Mouse (Mus musculus): Measurements from ENCODE around the gene Plcg2. TPM values are rescaled to one million over a fixed set of nuclear protein-coding genes. Genes with fewer than 3 reads are reported as not detected.

Gene Plcg2
- polyA plus RNA-seq, 2 experiments, result 3.2 to 3.6 TPM

- ATAC-seq (ENCODE audit: low FRiP score, low read depth) (no peak), DNase-seq (ENCODE audit: low spot score) (no peak)
- no peaks in the 10 kb centered on the region for H3K4me1 ChIP-seq (ENCODE audit: control insufficient read depth, insufficient read depth, low read length)
- H3K4me3 ChIP-seq (replicated peaks; ENCODE audit: low read length), result no peak overlapping the region
- TF ChIP-seq POLR2A (IDR thresholded peaks at IDR 0.05; ENCODE audit: borderline replicate concordance, extremely low read depth, insufficient read depth, insufficient read length), result no peak
- H3K4me2 ChIP-seq (replicated peaks; ENCODE audit: low read depth, low read length, severe bottlenecking), result no peak overlapping the region
- H3K9ac ChIP-seq (ENCODE audit: low read depth, low read length, severe bottlenecking), result no peak overlapping the region
- no peaks in the 10 kb centered on the region for H3K36me3 ChIP-seq (ENCODE audit: control insufficient read depth, insufficient read depth, low read length)
- no peak overlapping the region for H3K27ac ChIP-seq (replicated peaks; ENCODE audit: low read depth, low read length)
- no peaks in the 10 kb centered on the region for H3K27me3 ChIP-seq (ENCODE audit: control insufficient read depth, insufficient read depth, low read length)
- WGBS, result 68% methylated on average over 5 of the region's 5 CpGs
- no peaks in the 10 kb centered on the region for H3K9me3 ChIP-seq (ENCODE audit: control insufficient read depth, low read length)
Measured at GRCm38 (mm10) chr8:117529177-117529576, 31.1 kb downstream of the Plcg2 start.

- WGBS, result 86% methylated on average over 15 of the region's 15 CpGs
- Histone ChIP-seq H3K4me3 (replicated peaks; ENCODE audit: low read length) (no peak overlapping the region), H3K9me3 (ENCODE audit: control insufficient read depth, low read length) (no peaks in the 10 kb centered on the region), H3K27ac (replicated peaks; ENCODE audit: low read depth, low read length) (no peak overlapping the region), H3K4me1 (ENCODE audit: control insufficient read depth, insufficient read depth, low read length) (no peaks in the 10 kb centered on the region), H3K4me2 (replicated peaks; ENCODE audit: low read depth, low read length, severe bottlenecking) (no peak overlapping the region), H3K9ac (ENCODE audit: low read depth, low read length, severe bottlenecking) (no peak overlapping the region), H3K27me3 (ENCODE audit: control insufficient read depth, insufficient read depth, low read length) (no peaks in the 10 kb centered on the region), H3K36me3 (ENCODE audit: control insufficient read depth, insufficient read depth, low read length) (no peaks in the 10 kb centered on the region)
- DNase-seq (ENCODE audit: low spot score) (no peak), ATAC-seq (ENCODE audit: low FRiP score, low read depth) (no peak)
- TF ChIP-seq POLR2A (IDR thresholded peaks at IDR 0.05; ENCODE audit: borderline replicate concordance, extremely low read depth, insufficient read depth, insufficient read length), result no peak
Measured at GRCm38 (mm10) chr8:117532381-117532972, 34.4 kb downstream of the Plcg2 start.

GRCm38 (mm10) chr8:117536862-117537261, 38.8 kb downstream of the Plcg2 start:
- Histone ChIP-seq H3K9me3 (ENCODE audit: control insufficient read depth, low read length) (no peaks in the 10 kb centered on the region), H3K9ac (ENCODE audit: low read depth, low read length, severe bottlenecking) (no peak overlapping the region), H3K4me3 (replicated peaks; ENCODE audit: low read length) (no peak overlapping the region), H3K27ac (replicated peaks; ENCODE audit: low read depth, low read length) (no peak overlapping the region), H3K4me1 (ENCODE audit: control insufficient read depth, insufficient read depth, low read length) (no peaks in the 10 kb centered on the region), H3K36me3 (ENCODE audit: control insufficient read depth, insufficient read depth, low read length) (no peaks in the 10 kb centered on the region), H3K27me3 (ENCODE audit: control insufficient read depth, insufficient read depth, low read length) (no peaks in the 10 kb centered on the region), H3K4me2 (replicated peaks; ENCODE audit: low read depth, low read length, severe bottlenecking) (no peak overlapping the region)
- WGBS, result 44% methylated on average over 5 of the region's 6 CpGs
- ATAC-seq (ENCODE audit: low FRiP score, low read depth) (no peak), DNase-seq (ENCODE audit: low spot score) (no peak)
- TF ChIP-seq POLR2A (IDR thresholded peaks at IDR 0.05; ENCODE audit: borderline replicate concordance, extremely low read depth, insufficient read depth, insufficient read length), result no peak

- TF ChIP-seq POLR2A (IDR thresholded peaks at IDR 0.05; ENCODE audit: borderline replicate concordance, extremely low read depth, insufficient read depth, insufficient read length), result no peak
- 54% methylated on average over 7 of the region's 7 CpGs for WGBS
- H3K9me3 ChIP-seq (ENCODE audit: control insufficient read depth, low read length), result no peaks in the 10 kb centered on the region
- no peak overlapping the region for H3K4me3 ChIP-seq (replicated peaks; ENCODE audit: low read length)
- H3K4me2 ChIP-seq (replicated peaks; ENCODE audit: low read depth, low read length, severe bottlenecking), result no peak overlapping the region
- no peaks in the 10 kb centered on the region for H3K4me1 ChIP-seq (ENCODE audit: control insufficient read depth, insufficient read depth, low read length)
- H3K27ac ChIP-seq (replicated peaks; ENCODE audit: low read depth, low read length), result no peak overlapping the region
- no peaks in the 10 kb centered on the region for H3K36me3 ChIP-seq (ENCODE audit: control insufficient read depth, insufficient read depth, low read length)
- DNase-seq (ENCODE audit: low spot score), result no peak
- ATAC-seq (ENCODE audit: low FRiP score, low read depth), result no peak
- no peak overlapping the region for H3K9ac ChIP-seq (ENCODE audit: low read depth, low read length, severe bottlenecking)
- no peaks in the 10 kb centered on the region for H3K27me3 ChIP-seq (ENCODE audit: control insufficient read depth, insufficient read depth, low read length)
Measured at GRCm38 (mm10) chr8:117537751-117538150, 39.7 kb downstream of the Plcg2 start.

GRCm38 (mm10) chr8:117542951-117543350, 44.9 kb downstream of the Plcg2 start:
- H3K9ac ChIP-seq (ENCODE audit: low read depth, low read length, severe bottlenecking), result no peak overlapping the region
- H3K36me3 ChIP-seq (ENCODE audit: control insufficient read depth, insufficient read depth, low read length), result no peaks in the 10 kb centered on the region
- H3K27ac ChIP-seq (replicated peaks; ENCODE audit: low read depth, low read length), result no peak overlapping the region
- H3K4me1 ChIP-seq (ENCODE audit: control insufficient read depth, insufficient read depth, low read length), result no peaks in the 10 kb centered on the region
- DNase-seq (ENCODE audit: low spot score), result no peak
- no peak overlapping the region for H3K4me2 ChIP-seq (replicated peaks; ENCODE audit: low read depth, low read length, severe bottlenecking)
- H3K4me3 ChIP-seq (replicated peaks; ENCODE audit: low read length), result no peak overlapping the region
- TF ChIP-seq POLR2A (IDR thresholded peaks at IDR 0.05; ENCODE audit: borderline replicate concordance, extremely low read depth, insufficient read depth, insufficient read length), result no peak
- H3K9me3 ChIP-seq (ENCODE audit: control insufficient read depth, low read length), result no peaks in the 10 kb centered on the region
- no peak for ATAC-seq (ENCODE audit: low FRiP score, low read depth)
- H3K27me3 ChIP-seq (ENCODE audit: control insufficient read depth, insufficient read depth, low read length), result no peaks in the 10 kb centered on the region

GRCm38 (mm10) chr8:117543789-117544188, 45.7 kb downstream of the Plcg2 start:
- Histone ChIP-seq H3K9ac (ENCODE audit: low read depth, low read length, severe bottlenecking) (no peak overlapping the region), H3K27ac (replicated peaks; ENCODE audit: low read depth, low read length) (no peak overlapping the region), H3K4me1 (ENCODE audit: control insufficient read depth, insufficient read depth, low read length) (no peaks in the 10 kb centered on the region), H3K9me3 (ENCODE audit: control insufficient read depth, low read length) (no peaks in the 10 kb centered on the region), H3K27me3 (ENCODE audit: control insufficient read depth, insufficient read depth, low read length) (no peaks in the 10 kb centered on the region), H3K4me2 (replicated peaks; ENCODE audit: low read depth, low read length, severe bottlenecking) (no peak overlapping the region), H3K36me3 (ENCODE audit: control insufficient read depth, insufficient read depth, low read length) (no peaks in the 10 kb centered on the region), H3K4me3 (replicated peaks; ENCODE audit: low read length) (no peak overlapping the region)
- 79% methylated on average over 6 of the region's 6 CpGs for WGBS
- TF ChIP-seq POLR2A (IDR thresholded peaks at IDR 0.05; ENCODE audit: borderline replicate concordance, extremely low read depth, insufficient read depth, insufficient read length), result no peak
- DNase-seq (ENCODE audit: low spot score) (no peak), ATAC-seq (ENCODE audit: low FRiP score, low read depth) (no peak)
